Comparison of ENCODE assay signal across 9 mouse cellular contexts in genomic region chr13:51345839-51346550, GRCm38 (mm10).
DNase-seq lines count a peak whose midpoint lies in the region; ATAC-seq and TF ChIP-seq lines count a peak whose summit lies in the region.
"Had no signal": no experiment of that assay in that cellular context is flagged by ENCODE, and none has a peak within 500 bp of the region (broad histone marks: within the 10 kb centered on the region; RNA-seq: fewer than 3 reads in every experiment).

No protein-coding gene starts in this region.

- 26% methylated on average over 8 of the region's 8 CpGs for WGBS in kidney, postnatal 0 days
- WGBS in forebrain, embryonic 12.5 days, result 24% methylated on average over 8 of the region's 8 CpGs
- 12% methylated on average over 8 of the region's 8 CpGs for WGBS in hindbrain, embryonic 16.5 days
- 20% methylated on average over 8 of the region's 8 CpGs for WGBS in neural tube, embryonic 12.5 days

- peaks cover 3% of the 10 kb centered on the region; the same call in 1 of the 2 replicates for H3K4me1 ChIP-seq in kidney, postnatal 0 days (replicated peaks; ENCODE audit: insufficient read depth, low read length)
- H3K4me1 ChIP-seq in forebrain, embryonic 12.5 days, result peaks cover 23% of the 10 kb centered on the region
- H3K4me1 ChIP-seq in hindbrain, embryonic 16.5 days (ENCODE audit: control insufficient read depth, insufficient read depth, low read depth, low read length), result peaks cover 12% of the 10 kb centered on the region
- H3K4me1 ChIP-seq in neural tube, embryonic 12.5 days, result peaks cover 12% of the 10 kb centered on the region
- H3K4me1 ChIP-seq: megakaryocyte, embryonic 14.5 days had no signal

- no peak for ATAC-seq in kidney, postnatal 0 days (replicated peaks; ENCODE audit: low FRiP score, low read depth)
- ATAC-seq in forebrain, embryonic 12.5 days (ENCODE audit: low FRiP score), result peak; percentile 61; the same call in 1 of the 2 replicates
- peak; percentile 85 for ATAC-seq in hindbrain, embryonic 16.5 days
- peak; percentile 60 for ATAC-seq in neural tube, embryonic 12.5 days (ENCODE audit: low FRiP score, low read depth)
- no peak for ATAC-seq in megakaryocyte progenitor cell, adult 5-6 weeks (replicated peaks; ENCODE audit: poor library complexity)

- no peak overlapping the region for H3K4me3 ChIP-seq in kidney, postnatal 0 days (replicated peaks; ENCODE audit: low read depth, low read length)
- no peak overlapping the region for H3K4me3 ChIP-seq in forebrain, embryonic 12.5 days (replicated peaks)
- H3K4me3 ChIP-seq in hindbrain, embryonic 16.5 days (ENCODE audit: low read length), result no peak overlapping the region
- no peak overlapping the region for H3K4me3 ChIP-seq in neural tube, embryonic 12.5 days
- H3K4me3 ChIP-seq: megakaryocyte, embryonic 14.5 days had no signal

- H3K4me2 ChIP-seq in kidney, postnatal 0 days (ENCODE audit: low read length), result no peak overlapping the region
- 0 out of 2 replicates have a peak overlapping the region, but pooled peaks have one; percentile 0 for H3K4me2 ChIP-seq in forebrain, embryonic 12.5 days
- no peak overlapping the region for H3K4me2 ChIP-seq in hindbrain, embryonic 16.5 days (ENCODE audit: low read length)
- 0 out of 2 replicates have a peak overlapping the region, but pooled peaks have one; percentile 9 for H3K4me2 ChIP-seq in neural tube, embryonic 12.5 days (replicated peaks)

- no peak overlapping the region for H3K9ac ChIP-seq in kidney, postnatal 0 days (ENCODE audit: low read depth, low read length)
- no peak overlapping the region for H3K9ac ChIP-seq in forebrain, embryonic 12.5 days
- no peak overlapping the region for H3K9ac ChIP-seq in hindbrain, embryonic 16.5 days (ENCODE audit: low read depth, low read length)
- H3K9ac ChIP-seq in neural tube, embryonic 12.5 days, result no peak overlapping the region

- no peaks in the 10 kb centered on the region for H3K36me3 ChIP-seq in kidney, postnatal 0 days (ENCODE audit: insufficient read depth, low read length)
- no peaks in the 10 kb centered on the region for H3K36me3 ChIP-seq in forebrain, embryonic 12.5 days (replicated peaks)
- no peaks in the 10 kb centered on the region for H3K36me3 ChIP-seq in hindbrain, embryonic 16.5 days (ENCODE audit: control insufficient read depth, insufficient read depth, low read length)
- no peaks in the 10 kb centered on the region for H3K36me3 ChIP-seq in neural tube, embryonic 12.5 days

- no peak for TF ChIP-seq CTCF in kidney, postnatal 0 days (IDR thresholded peaks at IDR 0.05; ENCODE audit: low read depth)

- DNase-seq in kidney, postnatal 0 days (ENCODE audit: low spot score), result peak; percentile 27
- no peak for DNase-seq in kidney, postnatal 25 days
- DNase-seq in spleen, postnatal 14 days (ENCODE audit: low spot score in 2 of 2), result no peak
- no peak for DNase-seq in layer of hippocampus, adult 18-20 months (ENCODE audit: low spot score in 2 of 2)

- H3K27me3 ChIP-seq in kidney, postnatal 0 days (ENCODE audit: insufficient read depth, low read length), result no peaks in the 10 kb centered on the region
- H3K27me3 ChIP-seq in forebrain, embryonic 12.5 days, result no peaks in the 10 kb centered on the region
- H3K27me3 ChIP-seq in hindbrain, embryonic 16.5 days (replicated peaks; ENCODE audit: control insufficient read depth, insufficient read depth, low read length), result no peaks in the 10 kb centered on the region
- no peaks in the 10 kb centered on the region for H3K27me3 ChIP-seq in neural tube, embryonic 12.5 days (replicated peaks)
- H3K27me3 ChIP-seq: megakaryocyte, embryonic 14.5 days had no signal

- no peak overlapping the region for H3K27ac ChIP-seq in kidney, postnatal 0 days
- H3K27ac ChIP-seq in forebrain, embryonic 12.5 days, result peak overlapping the region; percentile 80
- H3K27ac ChIP-seq in hindbrain, embryonic 16.5 days (ENCODE audit: low read depth, low read length), result peak overlapping the region; percentile 49
- H3K27ac ChIP-seq in neural tube, embryonic 12.5 days, result no peak overlapping the region

- H3K9me3 ChIP-seq in kidney, postnatal 0 days (replicated peaks; ENCODE audit: low read length), result no peaks in the 10 kb centered on the region
- no peaks in the 10 kb centered on the region for H3K9me3 ChIP-seq in forebrain, embryonic 12.5 days
- peaks cover 3% of the 10 kb centered on the region; the same call in 1 of the 2 replicates for H3K9me3 ChIP-seq in hindbrain, embryonic 16.5 days (ENCODE audit: control insufficient read depth, low read length)
- H3K9me3 ChIP-seq in neural tube, embryonic 12.5 days, result 0 out of 2 replicates have a peak, but pooled peaks cover 4% of the 10 kb centered on the region

Comparison
In these comparisons a context has a peak if more than half of its experiments do, and no peak if none do; other contexts are left out.
1. ATAC-seq: peak in forebrain, embryonic 12.5 days (single experiment), hindbrain, embryonic 16.5 days (single experiment) and neural tube, embryonic 12.5 days (single experiment); none in kidney, postnatal 0 days (single experiment) and megakaryocyte progenitor cell, adult 5-6 weeks (single experiment).
2. H3K27ac ChIP-seq: peak in forebrain, embryonic 12.5 days (single experiment) and hindbrain, embryonic 16.5 days (single experiment); none in kidney, postnatal 0 days (single experiment) and neural tube, embryonic 12.5 days (single experiment).
3. H3K4me2 ChIP-seq: peak in forebrain, embryonic 12.5 days (single experiment) and neural tube, embryonic 12.5 days (single experiment); none in kidney, postnatal 0 days (single experiment) and hindbrain, embryonic 16.5 days (single experiment).